13 mouse cellular contexts compared by ENCODE assay signal in the genomic region with DNA sequence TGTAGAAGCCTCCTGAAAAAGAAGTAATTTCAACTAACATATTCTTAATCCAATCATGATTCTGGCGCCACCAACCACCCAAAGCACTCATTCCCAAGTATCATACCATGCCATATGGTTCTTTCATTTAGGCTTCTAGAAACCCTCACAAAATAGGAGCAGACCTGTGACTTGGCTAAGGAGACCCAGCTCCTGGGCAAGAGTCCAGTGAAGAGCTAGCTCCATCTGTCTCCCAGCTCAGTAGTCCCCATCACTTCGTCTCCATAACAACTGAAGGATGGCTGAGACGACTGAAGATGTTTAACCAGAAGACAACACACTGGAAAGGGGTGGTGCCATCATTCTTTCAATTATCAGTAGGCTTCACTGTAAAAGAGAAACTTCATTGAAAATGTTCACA. TPM values are rescaled to one million over a fixed set of nuclear protein-coding genes. Genes with fewer than 3 reads are reported as not detected.
DNase-seq lines count a peak whose midpoint lies in the region; ATAC-seq and TF ChIP-seq lines count a peak whose summit lies in the region.
"Had no signal": no experiment of that assay in that cellular context is flagged by ENCODE, and none has a peak within 500 bp of the region (broad histone marks: within the 10 kb centered on the region; RNA-seq: fewer than 3 reads in every experiment).

No protein-coding gene starts in this region.

- H3K9me3 ChIP-seq in hindbrain, postnatal 0 days (ENCODE audit: low read length), result no peaks in the 10 kb centered on the region
- no peaks in the 10 kb centered on the region for H3K9me3 ChIP-seq in hindbrain, embryonic 12.5 days (replicated peaks)
- no peaks in the 10 kb centered on the region for H3K9me3 ChIP-seq in kidney, embryonic 15.5 days (replicated peaks)

- no peak overlapping the region for H3K9ac ChIP-seq in hindbrain, postnatal 0 days (replicated peaks; ENCODE audit: low read length)
- H3K9ac ChIP-seq in hindbrain, embryonic 12.5 days, result no peak overlapping the region
- no peak overlapping the region for H3K9ac ChIP-seq in kidney, embryonic 15.5 days

- H3K27ac ChIP-seq in hindbrain, postnatal 0 days, result no peak overlapping the region
- no peak overlapping the region for H3K27ac ChIP-seq in hindbrain, embryonic 12.5 days
- no peak overlapping the region for H3K27ac ChIP-seq in kidney, embryonic 15.5 days
- H3K27ac ChIP-seq: stomach, postnatal 0 days had no signal

- H3K27me3 ChIP-seq in hindbrain, postnatal 0 days (ENCODE audit: insufficient read depth, low read length), result no peaks in the 10 kb centered on the region
- H3K27me3 ChIP-seq in hindbrain, embryonic 12.5 days, result peaks cover 3% of the 10 kb centered on the region; the same call in 1 of the 2 replicates
- H3K27me3 ChIP-seq in kidney, embryonic 15.5 days, result no peaks in the 10 kb centered on the region
- H3K27me3 ChIP-seq: Patski had no signal

- H3K4me3 ChIP-seq in hindbrain, postnatal 0 days (ENCODE audit: low read length), result no peak overlapping the region
- H3K4me3 ChIP-seq in hindbrain, embryonic 12.5 days, result no peak overlapping the region
- H3K4me3 ChIP-seq in kidney, embryonic 15.5 days (replicated peaks), result no peak overlapping the region

- peak; percentile 62; the same call in 1 of the 2 replicates for ATAC-seq in hindbrain, postnatal 0 days
- no peak for ATAC-seq in hindbrain, embryonic 12.5 days (ENCODE audit: low FRiP score)
- no peak for ATAC-seq in kidney, embryonic 15.5 days (replicated peaks; ENCODE audit: low FRiP score)
- no peak for ATAC-seq in monocyte, adult 5-6 weeks (replicated peaks; ENCODE audit: insufficient number of reproducible peaks, low FRiP score, low TSS enrichment, poor library complexity, severe bottlenecking)
- ATAC-seq: Patski had no signal

- WGBS in hindbrain, postnatal 0 days, result 42% methylated on average over 3 of the region's 3 CpGs
- 85% methylated on average over 3 of the region's 3 CpGs for WGBS in hindbrain, embryonic 12.5 days
- WGBS in kidney, embryonic 15.5 days, result 88% methylated on average over 3 of the region's 3 CpGs

- DNase-seq in hindbrain, postnatal 0 days (ENCODE audit: low spot score), result peak; percentile 72
- peak; percentile 85 to 86 for DNase-seq in cerebellum, postnatal 36 days
- DNase-seq in left cerebral cortex, adult 11 months (ENCODE audit: low spot score), result peak; percentile 27
- peak; percentile 35 to 52 for DNase-seq in right cerebral cortex, postnatal 36 days (ENCODE audit: low spot score in 2 of 2)
- no peak for DNase-seq in urinary bladder, postnatal 4 days (ENCODE audit: low spot score in 2 of 2)
- DNase-seq: adrenal gland, postnatal 14 days; kidney, adult 18-20 months; lung, postnatal 10 days had no signal

- H3K36me3 ChIP-seq in hindbrain, postnatal 0 days (ENCODE audit: insufficient read depth, low read length), result no peaks in the 10 kb centered on the region
- no peaks in the 10 kb centered on the region for H3K36me3 ChIP-seq in hindbrain, embryonic 12.5 days
- no peaks in the 10 kb centered on the region for H3K36me3 ChIP-seq in kidney, embryonic 15.5 days

- H3K4me1 ChIP-seq in hindbrain, postnatal 0 days (ENCODE audit: insufficient read depth, low read length), result 0 out of 2 replicates have a peak, but pooled peaks cover 4% of the 10 kb centered on the region
- H3K4me1 ChIP-seq in hindbrain, embryonic 12.5 days, result peaks cover 7% of the 10 kb centered on the region; the same call in 1 of the 2 replicates
- H3K4me1 ChIP-seq in kidney, embryonic 15.5 days, result no peaks in the 10 kb centered on the region

- TF ChIP-seq CTCF in hindbrain, postnatal 0 days (IDR thresholded peaks at IDR 0.05; ENCODE audit: low read depth), result no peak

- H3K4me2 ChIP-seq in hindbrain, postnatal 0 days (ENCODE audit: low read depth, low read length), result no peak overlapping the region
- H3K4me2 ChIP-seq in hindbrain, embryonic 12.5 days (replicated peaks), result no peak overlapping the region
- H3K4me2 ChIP-seq in kidney, embryonic 15.5 days, result no peak overlapping the region

RNA-seq across cellular contexts. Expression of a gene that starts 9.7 kb away (rescaled TPM):
- total RNA-seq in hindbrain, postnatal 0 days (2014; rRNA removed), result 43.3 and 55.5 TPM in 2 replicates
- polyA plus RNA-seq in hindbrain, postnatal 0 days (2015; fragmentation: Nextera tagmentation; extraction: Ambion mirVana), result 22.6 and 25.5 TPM in 2 replicates
- polyA plus RNA-seq in hindbrain, embryonic 12.5 days (2016; fragmentation: Nextera tagmentation; extraction: Ambion mirVana), result 36.3 and 40.6 TPM in 2 replicates
- 39.3 and 43.5 TPM in 2 replicates for polyA plus RNA-seq in kidney, embryonic 15.5 days (2015; fragmentation: Nextera tagmentation; extraction: Ambion mirVana)
- total RNA-seq in monocyte, adult 5-6 weeks (2017), result 22.1 to 31.5 TPM (median 23.1 TPM) in 3 replicates

Comparison
In these comparisons a context has a peak if more than half of its experiments do, and no peak if none do; other contexts are left out.
1. DNase-seq: peak in hindbrain, postnatal 0 days (single experiment), cerebellum, postnatal 36 days (2 of 2), left cerebral cortex, adult 11 months (single experiment) and right cerebral cortex, postnatal 36 days (2 of 2); none in urinary bladder, postnatal 4 days (0 of 2).